Mouse (Mus musculus): ENCODE data around the gene Prg4. TPM values are rescaled to one million over a fixed set of nuclear protein-coding genes. Genes with fewer than 3 reads are reported as not detected.

Prg4 gene
- 0.34 and 0.53 TPM in 2 replicates for polyA plus RNA-seq (2014; fragmentation: Nextera tagmentation; extraction: Ambion mirVana)

GRCm38 (mm10) chr1:150466132-150466531 lies at the start of gene Prg4:
TSS of gene Prg4 (minus strand) at chr1:150466165.
- Histone ChIP-seq H3K36me3 (ENCODE audit: control insufficient read depth, insufficient read depth, low read length) (no peaks in the 10 kb centered on the region), H3K27me3 (ENCODE audit: control insufficient read depth, insufficient read depth, low read length) (no peaks in the 10 kb centered on the region), H3K27ac (ENCODE audit: low read depth, low read length) (no peak within 1 kb of the TSS), H3K4me3 (ENCODE audit: low read depth, low read length) (no peak within 1 kb of the TSS), H3K9me3 (replicated peaks; ENCODE audit: control insufficient read depth, low read length) (no peaks in the 10 kb centered on the region), H3K4me2 (no peak within 1 kb of the TSS), H3K4me1 (ENCODE audit: control insufficient read depth, insufficient read depth, low read length) (no peaks in the 10 kb centered on the region), H3K9ac (ENCODE audit: low read depth, low read length) (no peak within 1 kb of the TSS)
- 83% methylated on average over 3 of the region's 3 CpGs for WGBS (ENCODE audit: insufficient replicate concordance)
- ATAC-seq (replicated peaks; ENCODE audit: insufficient number of reproducible peaks, low FRiP score, low TSS enrichment), result no peak

DNA sequence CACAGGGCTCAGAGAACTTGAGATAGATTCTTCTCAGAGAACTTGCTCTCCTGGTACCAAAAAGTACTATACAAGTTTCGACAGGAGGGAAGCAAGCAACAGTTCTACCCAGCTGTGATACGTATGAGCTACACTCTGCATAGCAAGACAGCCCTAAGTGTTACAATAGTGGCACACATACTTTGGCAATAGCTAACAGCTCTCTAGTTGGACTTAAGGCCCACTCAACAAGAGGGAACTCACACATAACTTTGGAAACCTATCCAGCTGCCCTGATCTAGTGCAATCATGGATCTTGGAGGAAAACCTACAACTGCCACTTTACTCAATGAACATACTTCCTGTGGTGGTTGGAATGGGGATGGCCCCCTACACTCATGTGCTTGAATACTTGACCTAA lies 47.1 kb upstream of the Prg4 start:
- 73% methylated on average over 2 of the region's 2 CpGs for WGBS (ENCODE audit: insufficient replicate concordance)
- Histone ChIP-seq H3K4me2 (no peak overlapping the region), H3K4me1 (ENCODE audit: control insufficient read depth, insufficient read depth, low read length) (peaks cover 3% of the 10 kb centered on the region; the same call in 1 of the 2 replicates), H3K4me3 (ENCODE audit: low read depth, low read length) (no peak overlapping the region), H3K9me3 (replicated peaks; ENCODE audit: control insufficient read depth, low read length) (no peaks in the 10 kb centered on the region), H3K9ac (ENCODE audit: low read depth, low read length) (no peak overlapping the region), H3K36me3 (ENCODE audit: control insufficient read depth, insufficient read depth, low read length) (no peaks in the 10 kb centered on the region), H3K27me3 (ENCODE audit: control insufficient read depth, insufficient read depth, low read length) (no peaks in the 10 kb centered on the region), H3K27ac (ENCODE audit: low read depth, low read length) (no peak overlapping the region)
- no peak for ATAC-seq (replicated peaks; ENCODE audit: insufficient number of reproducible peaks, low FRiP score, low TSS enrichment)

GRCm38 (mm10) chr1:150505794-150506193 lies 39.8 kb upstream of the Prg4 start:
- no peaks in the 10 kb centered on the region for H3K4me1 ChIP-seq (ENCODE audit: control insufficient read depth, insufficient read depth, low read length)
- no peak overlapping the region for H3K4me3 ChIP-seq (ENCODE audit: low read depth, low read length)
- WGBS (ENCODE audit: insufficient replicate concordance), result 56% methylated on average over 2 of the region's 2 CpGs
- ATAC-seq (replicated peaks; ENCODE audit: insufficient number of reproducible peaks, low FRiP score, low TSS enrichment), result no peak
- H3K9me3 ChIP-seq (replicated peaks; ENCODE audit: control insufficient read depth, low read length), result no peaks in the 10 kb centered on the region
- H3K36me3 ChIP-seq (ENCODE audit: control insufficient read depth, insufficient read depth, low read length), result no peaks in the 10 kb centered on the region
- H3K9ac ChIP-seq (ENCODE audit: low read depth, low read length), result no peak overlapping the region
- no peaks in the 10 kb centered on the region for H3K27me3 ChIP-seq (ENCODE audit: control insufficient read depth, insufficient read depth, low read length)
- H3K27ac ChIP-seq (ENCODE audit: low read depth, low read length), result no peak overlapping the region
- H3K4me2 ChIP-seq, result no peak overlapping the region

DNA sequence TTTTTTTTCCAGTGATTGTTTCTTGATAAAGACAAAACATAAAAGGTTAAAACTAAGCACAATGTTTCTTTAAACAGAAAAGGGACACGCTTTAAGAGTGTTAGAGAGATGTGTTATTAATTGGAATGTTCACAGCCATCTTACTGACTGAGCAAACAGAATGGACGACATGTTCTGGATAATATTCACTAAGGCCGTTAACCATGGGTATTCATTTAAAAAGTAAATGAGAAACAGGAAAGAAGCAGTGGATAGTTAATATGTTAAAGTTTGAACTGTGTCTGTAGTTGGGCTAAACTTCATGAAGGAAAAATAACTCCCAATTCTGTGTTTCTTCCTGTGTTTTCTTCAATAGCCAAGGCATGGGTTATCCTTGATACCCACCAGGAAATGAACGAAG lies 37.4 kb upstream of the Prg4 start:
- ATAC-seq (replicated peaks; ENCODE audit: insufficient number of reproducible peaks, low FRiP score, low TSS enrichment), result no peak
- WGBS (ENCODE audit: insufficient replicate concordance), result 75% methylated on average over 4 of the region's 4 CpGs
- H3K27me3 ChIP-seq (ENCODE audit: control insufficient read depth, insufficient read depth, low read length), result no peaks in the 10 kb centered on the region
- no peak overlapping the region for H3K4me3 ChIP-seq (ENCODE audit: low read depth, low read length)
- no peaks in the 10 kb centered on the region for H3K9me3 ChIP-seq (replicated peaks; ENCODE audit: control insufficient read depth, low read length)
- no peak overlapping the region for H3K4me2 ChIP-seq
- H3K36me3 ChIP-seq (ENCODE audit: control insufficient read depth, insufficient read depth, low read length), result no peaks in the 10 kb centered on the region
- H3K9ac ChIP-seq (ENCODE audit: low read depth, low read length), result no peak overlapping the region
- no peaks in the 10 kb centered on the region for H3K4me1 ChIP-seq (ENCODE audit: control insufficient read depth, insufficient read depth, low read length)
- H3K27ac ChIP-seq (ENCODE audit: low read depth, low read length), result no peak overlapping the region

- ATAC-seq (replicated peaks; ENCODE audit: insufficient number of reproducible peaks, low FRiP score, low TSS enrichment), result no peak
- WGBS (ENCODE audit: insufficient replicate concordance), result 89% methylated on average over 2 of the region's 2 CpGs
These were observed 32.2 kb upstream of the Prg4 start for GRCm38 (mm10) chr1:150498177-150498576.

DNA sequence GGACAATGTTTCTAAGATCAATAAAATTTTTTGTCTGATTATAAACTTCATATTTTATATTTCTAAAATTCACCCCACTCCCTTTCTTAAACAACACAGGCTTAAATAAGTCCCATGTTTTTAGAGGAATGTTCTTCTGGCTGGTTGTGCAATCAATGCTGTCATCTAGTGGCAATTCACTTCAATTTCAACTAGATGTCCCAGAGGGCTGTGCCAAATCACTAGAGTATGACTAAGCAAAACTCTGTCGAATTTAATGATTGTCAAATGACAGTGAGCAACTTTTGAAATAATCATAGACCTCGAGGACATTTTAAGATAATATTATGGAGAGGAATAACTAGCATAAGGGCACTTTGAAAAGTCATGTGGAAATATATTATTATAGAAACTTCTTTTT lies 31.7 kb upstream of the Prg4 start:
- WGBS (ENCODE audit: insufficient replicate concordance), result 62% methylated on average over 2 of the region's 2 CpGs
- Histone ChIP-seq H3K27ac (ENCODE audit: low read depth, low read length) (no peak overlapping the region), H3K9ac (ENCODE audit: low read depth, low read length) (no peak overlapping the region), H3K4me1 (ENCODE audit: control insufficient read depth, insufficient read depth, low read length) (no peaks in the 10 kb centered on the region), H3K36me3 (ENCODE audit: control insufficient read depth, insufficient read depth, low read length) (no peaks in the 10 kb centered on the region), H3K9me3 (replicated peaks; ENCODE audit: control insufficient read depth, low read length) (no peaks in the 10 kb centered on the region), H3K4me2 (no peak overlapping the region), H3K4me3 (ENCODE audit: low read depth, low read length) (no peak overlapping the region), H3K27me3 (ENCODE audit: control insufficient read depth, insufficient read depth, low read length) (no peaks in the 10 kb centered on the region)
- ATAC-seq (replicated peaks; ENCODE audit: insufficient number of reproducible peaks, low FRiP score, low TSS enrichment), result no peak

More at GRCm38 (mm10) chr1:150498177-150498576, 32.2 kb upstream of the Prg4 start:
- Histone ChIP-seq H3K27me3 (ENCODE audit: control insufficient read depth, insufficient read depth, low read length) (no peaks in the 10 kb centered on the region), H3K4me1 (ENCODE audit: control insufficient read depth, insufficient read depth, low read length) (no peaks in the 10 kb centered on the region), H3K9me3 (replicated peaks; ENCODE audit: control insufficient read depth, low read length) (no peaks in the 10 kb centered on the region), H3K36me3 (ENCODE audit: control insufficient read depth, insufficient read depth, low read length) (no peaks in the 10 kb centered on the region), H3K4me3 (ENCODE audit: low read depth, low read length) (no peak overlapping the region), H3K27ac (ENCODE audit: low read depth, low read length) (no peak overlapping the region), H3K9ac (ENCODE audit: low read depth, low read length) (no peak overlapping the region), H3K4me2 (no peak overlapping the region)

- WGBS (ENCODE audit: insufficient replicate concordance), result 65% methylated on average over 6 of the region's 6 CpGs
- H3K27me3 ChIP-seq (ENCODE audit: control insufficient read depth, insufficient read depth, low read length), result no peaks in the 10 kb centered on the region
- no peak overlapping the region for H3K4me3 ChIP-seq (ENCODE audit: low read depth, low read length)
- no peaks in the 10 kb centered on the region for H3K36me3 ChIP-seq (ENCODE audit: control insufficient read depth, insufficient read depth, low read length)
- H3K9me3 ChIP-seq (replicated peaks; ENCODE audit: control insufficient read depth, low read length), result no peaks in the 10 kb centered on the region
- no peak for ATAC-seq (replicated peaks; ENCODE audit: insufficient number of reproducible peaks, low FRiP score, low TSS enrichment)
- H3K9ac ChIP-seq (ENCODE audit: low read depth, low read length), result no peak overlapping the region
- no peaks in the 10 kb centered on the region for H3K4me1 ChIP-seq (ENCODE audit: control insufficient read depth, insufficient read depth, low read length)
- H3K4me2 ChIP-seq, result no peak overlapping the region
- H3K27ac ChIP-seq (ENCODE audit: low read depth, low read length), result no peak overlapping the region
These were observed 30.8 kb upstream of the Prg4 start for GRCm38 (mm10) chr1:150496626-150497302.

GRCm38 (mm10) chr1:150489148-150489547 lies 23.2 kb upstream of the Prg4 start:
- no peak overlapping the region for H3K9ac ChIP-seq (ENCODE audit: low read depth, low read length)
- no peaks in the 10 kb centered on the region for H3K4me1 ChIP-seq (ENCODE audit: control insufficient read depth, insufficient read depth, low read length)
- no peaks in the 10 kb centered on the region for H3K9me3 ChIP-seq (replicated peaks; ENCODE audit: control insufficient read depth, low read length)
- no peaks in the 10 kb centered on the region for H3K27me3 ChIP-seq (ENCODE audit: control insufficient read depth, insufficient read depth, low read length)
- H3K4me2 ChIP-seq, result no peak overlapping the region
- 86% methylated on average over 2 of the region's 2 CpGs for WGBS (ENCODE audit: insufficient replicate concordance)
- no peaks in the 10 kb centered on the region for H3K36me3 ChIP-seq (ENCODE audit: control insufficient read depth, insufficient read depth, low read length)
- H3K27ac ChIP-seq (ENCODE audit: low read depth, low read length), result no peak overlapping the region
- no peak for ATAC-seq (replicated peaks; ENCODE audit: insufficient number of reproducible peaks, low FRiP score, low TSS enrichment)
- H3K4me3 ChIP-seq (ENCODE audit: low read depth, low read length), result no peak overlapping the region

DNA sequence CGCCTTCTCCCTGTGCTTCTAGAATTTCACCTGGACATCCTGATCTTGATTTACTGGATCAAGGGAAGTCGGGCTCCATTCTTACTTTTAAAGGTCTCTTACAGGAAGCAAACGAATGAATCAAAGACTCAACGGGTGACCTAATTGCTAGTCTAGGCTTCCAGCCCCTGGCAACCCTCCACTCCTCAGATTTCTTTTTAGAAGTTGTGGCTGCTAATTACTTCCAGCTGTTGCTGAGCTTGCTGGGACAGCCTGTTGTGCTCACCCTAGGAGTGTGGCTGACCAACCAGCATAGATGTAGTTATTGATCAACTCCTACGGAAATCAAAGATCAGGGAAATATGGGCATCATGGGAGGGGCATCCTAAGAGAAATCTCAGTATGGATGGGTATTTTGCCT lies 14.7 kb upstream of the Prg4 start:
- Histone ChIP-seq H3K27ac (ENCODE audit: low read depth, low read length) (no peak overlapping the region), H3K9ac (ENCODE audit: low read depth, low read length) (no peak overlapping the region), H3K27me3 (ENCODE audit: control insufficient read depth, insufficient read depth, low read length) (no peaks in the 10 kb centered on the region), H3K9me3 (replicated peaks; ENCODE audit: control insufficient read depth, low read length) (no peaks in the 10 kb centered on the region), H3K36me3 (ENCODE audit: control insufficient read depth, insufficient read depth, low read length) (no peaks in the 10 kb centered on the region), H3K4me3 (ENCODE audit: low read depth, low read length) (no peak overlapping the region), H3K4me2 (no peak overlapping the region), H3K4me1 (ENCODE audit: control insufficient read depth, insufficient read depth, low read length) (no peaks in the 10 kb centered on the region)
- 66% methylated on average over 5 of the region's 5 CpGs for WGBS (ENCODE audit: insufficient replicate concordance)
- no peak for ATAC-seq (replicated peaks; ENCODE audit: insufficient number of reproducible peaks, low FRiP score, low TSS enrichment)

All from heart, embryonic 11.5 days (tissue).